Mouse (Mus musculus): ENCODE data around the gene Napepld.
A peak's percentile ranks its signal among the peaks of the same experiment; 100 is the strongest.
"Not testable (repeated sequence)": the region's sequence is repeated elsewhere in the genome, so short reads cannot be mapped to it uniquely, and the experiment has no call there.

Napepld gene

GRCm38 (mm10) chr5:21701351-21702008 is at the start of gene Napepld:
Napepld (minus strand) TSS chr5:21701396.
- peak; percentile 100 for DNase-seq

GRCm38 (mm10) chr5:21745966-21746365 is 44.8 kb upstream of the Napepld start:
- no peak for DNase-seq

GRCm38 (mm10) chr5:21744651-21745050 is 43.5 kb upstream of the Napepld start:
- DNase-seq, result no peak

GRCm38 (mm10) chr5:21743606-21744005 is 42.4 kb upstream of the Napepld start:
- DNase-seq, result no peak

GRCm38 (mm10) chr5:21739881-21740280 is 38.7 kb upstream of the Napepld start:
- DNase-seq, result no peak

DNA sequence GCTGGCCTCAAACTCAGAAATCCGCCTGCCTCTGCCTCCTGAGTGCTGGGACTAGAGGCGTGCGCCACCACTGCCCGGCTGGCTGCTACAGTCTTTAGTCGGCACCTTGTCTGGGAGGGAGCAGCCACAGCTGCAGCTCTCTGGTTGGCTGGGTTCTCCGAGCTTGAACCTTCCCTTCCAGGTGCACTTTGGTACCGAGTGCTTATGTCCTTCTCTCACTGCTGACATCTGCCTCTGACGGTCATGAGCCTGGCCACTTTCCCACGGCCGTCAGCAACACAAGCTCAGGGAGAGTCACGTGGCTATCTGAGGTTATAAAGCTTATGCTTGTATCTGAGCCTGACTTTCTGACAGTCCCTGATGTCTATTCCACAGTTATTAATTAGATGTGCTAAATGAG is 37.9 kb upstream of the Napepld start:
- DNase-seq, result no peak

- DNase-seq, result no peak
Observed at GRCm38 (mm10) chr5:21737620-21738019, 36.4 kb upstream of the Napepld start.

- peak; percentile 89 for DNase-seq
Observed at GRCm38 (mm10) chr5:21736956-21737585, 35.9 kb upstream of the Napepld start, which contains the start of gene Pmpcb. Pmpcb (plus strand) TSS chr5:21737141.

GRCm38 (mm10) chr5:21736046-21736445 is 34.9 kb upstream of the Napepld start:
- no peak for DNase-seq

DNA sequence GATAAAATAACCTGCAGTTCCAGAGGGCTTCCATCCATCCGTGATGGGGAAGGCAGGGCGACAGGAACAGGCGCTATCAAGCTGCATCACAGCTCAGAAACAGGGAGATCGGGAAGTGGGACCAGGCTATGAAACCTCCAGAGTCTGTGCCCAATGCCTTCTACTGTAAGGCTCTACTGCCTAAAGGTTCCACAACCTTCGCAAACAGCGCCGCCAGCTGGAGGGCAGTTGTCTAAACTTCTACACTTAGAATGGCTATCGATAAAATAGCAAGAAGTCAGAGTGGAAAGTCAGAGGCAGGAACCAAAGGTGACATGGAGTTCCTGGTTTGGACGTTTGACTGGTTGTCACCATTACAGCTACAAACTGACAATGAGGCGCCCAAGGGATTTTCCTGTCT is 34.4 kb upstream of the Napepld start:
- peak; percentile 79 for DNase-seq

DNA sequence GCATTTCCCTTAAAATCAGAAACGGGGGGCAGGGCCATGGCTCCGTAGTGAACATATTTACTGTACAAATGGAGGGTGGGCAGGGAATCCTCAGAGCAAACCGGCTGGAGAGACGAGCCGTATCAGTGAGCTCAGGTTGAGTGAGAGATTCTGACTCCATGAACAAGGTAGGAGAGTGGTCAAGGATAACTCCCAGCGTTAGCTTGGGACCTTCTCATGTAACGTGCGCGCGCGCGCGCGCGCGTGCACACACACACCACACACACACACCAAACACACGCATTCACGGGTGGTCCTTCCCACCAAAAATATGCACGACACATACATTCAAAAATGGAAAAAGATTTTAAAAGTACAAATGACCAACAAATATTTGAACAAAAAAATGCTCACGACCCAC is 33.9 kb upstream of the Napepld start:
- DNase-seq, result no peak

DNA sequence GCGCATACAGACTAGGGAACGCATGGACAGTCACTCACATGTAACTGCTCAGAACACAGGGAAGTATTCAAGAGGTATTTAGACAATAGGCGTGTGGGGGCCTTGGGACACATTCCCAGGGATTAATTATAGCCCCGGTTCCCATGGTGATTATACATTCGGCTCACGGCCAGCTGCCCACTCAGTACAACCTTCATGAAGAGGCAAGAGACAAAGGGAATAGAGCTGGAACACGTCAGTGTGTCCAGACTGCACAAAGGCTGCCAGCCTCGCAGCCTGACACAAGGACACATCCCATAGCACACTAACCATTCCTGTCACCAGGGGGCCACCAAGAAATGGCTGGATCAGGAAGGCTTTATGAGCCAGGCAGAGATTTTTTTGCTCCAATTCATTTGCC is 31.7 kb upstream of the Napepld start:
- no peak for DNase-seq

GRCm38 (mm10) chr5:21732177-21732911 is 31.1 kb upstream of the Napepld start:
- DNase-seq, result no peak

DNA sequence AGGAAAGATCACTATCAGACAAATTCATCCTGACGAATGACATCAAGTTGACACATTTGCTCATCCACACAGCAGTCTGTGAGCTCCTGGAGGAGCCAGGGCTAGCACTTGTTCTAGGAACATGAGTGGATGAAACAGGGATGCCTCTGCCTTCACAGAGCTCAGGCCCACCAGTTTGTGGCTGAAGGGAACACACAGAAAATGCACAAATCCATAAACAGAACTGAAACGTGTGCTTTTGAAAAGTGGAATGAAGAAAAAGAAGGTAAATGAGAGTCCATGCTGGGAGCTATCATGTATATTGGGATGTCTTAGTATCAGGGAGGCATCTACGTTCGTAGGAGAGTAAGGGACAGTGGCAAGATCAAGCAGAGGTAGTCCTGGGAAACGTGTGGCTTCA is 27.9 kb upstream of the Napepld start:
- DNase-seq, result no peak

DNA sequence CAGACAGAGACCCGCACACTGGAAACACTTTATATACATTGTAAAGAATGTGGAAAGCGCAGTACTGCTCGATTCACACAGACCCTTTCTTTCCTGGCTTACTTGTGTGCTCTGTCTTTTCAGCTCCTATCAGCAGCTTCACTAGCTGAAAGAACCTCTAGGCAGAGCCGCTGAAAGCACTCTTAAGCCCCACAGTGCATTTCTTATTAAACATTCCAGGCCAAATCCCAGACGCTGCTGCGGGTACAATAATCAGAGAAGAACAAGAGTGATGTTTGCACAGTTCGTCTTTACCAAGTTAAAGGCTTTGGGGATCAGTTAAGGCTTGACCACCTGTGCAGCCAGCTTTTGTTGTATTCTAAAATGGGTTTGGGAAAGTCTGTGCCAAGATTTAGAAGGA is 23.7 kb upstream of the Napepld start:
- no peak for DNase-seq

DNA sequence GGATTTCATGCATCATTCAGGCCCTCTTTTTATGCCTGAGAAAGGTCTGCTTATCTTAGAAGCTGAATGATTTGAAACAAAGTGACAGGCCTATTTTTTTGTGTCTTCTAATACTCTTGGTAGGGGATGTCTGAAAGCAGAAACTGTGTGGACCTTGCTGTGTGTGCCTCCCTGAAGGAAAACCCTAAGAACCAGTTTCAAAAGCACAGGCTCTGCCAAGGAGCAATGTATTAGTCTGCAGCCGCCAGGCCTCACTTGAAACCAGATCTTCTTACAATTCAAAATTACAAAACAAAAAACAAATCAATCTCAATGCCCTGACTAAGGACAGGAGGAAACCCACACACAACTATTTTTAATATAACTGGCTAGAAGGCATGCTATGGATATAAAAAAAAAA is 23.2 kb upstream of the Napepld start:
- DNase-seq, result no peak

DNA sequence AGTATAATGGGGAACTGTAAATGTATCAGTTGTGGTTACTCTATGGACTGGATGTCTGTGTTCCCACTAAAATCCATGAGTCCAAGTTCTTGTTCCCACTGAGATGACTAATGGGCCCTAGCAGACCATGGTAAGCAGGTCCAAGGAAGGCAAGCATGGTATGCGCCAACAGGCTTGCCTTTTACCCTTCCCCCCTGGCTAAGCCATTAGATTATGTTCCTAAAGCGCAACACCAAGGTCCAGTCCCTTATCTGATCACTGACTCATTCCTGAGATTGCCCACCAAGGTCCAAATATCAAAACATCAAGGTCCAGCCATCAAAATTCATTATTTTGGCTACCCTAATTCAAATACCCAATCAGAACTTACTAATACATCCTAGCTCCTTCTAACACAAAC is 18.0 kb upstream of the Napepld start:
- DNase-seq, result no peak

DNA sequence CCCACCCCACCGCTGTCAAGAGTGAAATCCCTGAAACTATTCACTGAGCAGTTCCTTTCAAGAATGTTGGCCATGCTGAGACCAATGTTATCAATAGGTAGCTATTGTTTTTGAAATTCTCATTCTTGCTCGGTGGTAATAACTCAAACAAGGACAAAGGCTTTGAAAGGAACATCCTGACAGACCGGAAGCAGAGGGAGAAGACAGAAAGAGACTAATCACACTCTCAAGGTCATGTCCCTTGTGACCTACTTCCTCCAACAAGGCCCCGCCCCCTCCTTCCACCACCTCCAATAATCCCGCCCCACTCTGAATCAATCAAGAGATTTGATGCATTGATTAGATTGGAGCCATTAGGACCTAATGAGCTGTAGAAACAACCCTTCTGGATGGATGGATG is 17.4 kb upstream of the Napepld start:
- no peak for DNase-seq

DNA sequence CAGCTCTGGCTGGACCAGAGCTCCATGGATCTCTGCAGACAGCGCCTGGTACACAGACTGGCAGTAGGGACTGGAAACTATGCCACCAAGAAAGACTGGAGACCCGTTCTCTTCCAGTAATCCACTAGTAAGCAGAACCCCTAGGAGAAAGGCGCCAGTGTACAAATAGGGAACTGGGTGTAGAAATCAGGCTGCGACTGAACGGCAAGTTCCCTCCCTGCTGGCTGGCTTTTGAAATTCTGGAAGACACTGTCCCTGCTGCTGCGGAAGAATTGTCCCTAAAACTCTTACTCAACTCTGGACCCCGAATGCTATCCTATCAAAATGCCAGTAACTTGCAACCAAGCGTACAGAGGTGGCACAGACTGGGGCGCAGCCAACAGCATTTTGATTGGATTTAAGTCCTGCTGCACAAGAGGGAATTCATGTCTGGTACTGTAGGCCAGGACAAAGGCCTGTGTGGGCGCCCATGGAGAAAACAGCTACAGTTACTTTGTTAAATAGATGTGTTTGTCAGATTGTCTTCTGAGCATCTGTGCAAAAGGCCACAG is 16.0 kb upstream of the Napepld start:
- no peak for DNase-seq

DNA sequence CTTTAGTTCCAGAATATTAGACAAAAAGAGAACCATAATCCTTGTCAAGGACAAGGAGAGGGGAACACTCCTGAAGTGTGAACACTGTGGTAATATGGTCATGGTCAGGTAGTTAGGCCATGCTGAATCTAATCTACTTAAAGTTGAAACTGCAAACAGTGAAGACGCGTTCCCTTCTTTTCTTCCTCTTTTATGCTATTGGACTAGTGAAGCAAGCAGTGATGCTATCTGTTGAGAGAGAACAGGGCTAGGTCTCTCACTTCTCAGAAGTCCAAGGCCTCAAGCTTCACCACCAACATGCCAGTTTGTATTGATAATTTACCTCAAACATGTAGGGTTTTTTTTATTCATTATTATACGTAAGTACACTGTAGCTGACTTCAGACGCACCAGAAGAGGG is 13.3 kb upstream of the Napepld start:
- DNase-seq, result no peak

DNA sequence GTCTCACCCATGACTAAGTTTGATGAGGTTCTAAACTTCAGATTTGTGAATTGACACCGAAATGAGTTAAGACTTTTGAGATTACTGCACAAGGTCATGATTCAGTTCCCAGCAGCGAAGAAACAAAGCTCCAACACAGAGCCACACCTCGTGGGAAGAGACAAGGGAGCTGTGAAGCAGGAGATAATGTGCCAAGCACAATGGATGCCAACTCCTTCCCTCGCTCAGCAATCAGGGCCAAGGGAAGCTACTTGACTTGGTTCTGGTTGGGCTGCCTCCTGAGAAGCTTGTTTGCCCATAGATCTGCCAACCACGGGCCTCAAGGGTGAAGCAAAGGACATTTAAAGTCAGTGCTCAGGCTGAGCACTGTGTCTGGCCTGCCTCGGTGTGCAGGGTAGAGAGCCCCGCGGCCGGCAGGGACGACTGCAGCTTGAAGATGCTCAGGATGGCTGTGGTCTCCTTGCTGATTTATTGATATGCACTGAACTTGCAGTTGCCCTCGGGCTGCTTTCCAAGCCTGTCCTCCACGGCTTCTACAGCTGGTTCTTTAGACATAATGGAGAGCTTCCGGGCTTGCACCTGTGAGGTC is 11.0 kb upstream of the Napepld start:
- DNase-seq, result no peak

GRCm38 (mm10) chr5:21708011-21708410 is 6.8 kb upstream of the Napepld start:
- not testable (repeated sequence) for DNase-seq

DNA sequence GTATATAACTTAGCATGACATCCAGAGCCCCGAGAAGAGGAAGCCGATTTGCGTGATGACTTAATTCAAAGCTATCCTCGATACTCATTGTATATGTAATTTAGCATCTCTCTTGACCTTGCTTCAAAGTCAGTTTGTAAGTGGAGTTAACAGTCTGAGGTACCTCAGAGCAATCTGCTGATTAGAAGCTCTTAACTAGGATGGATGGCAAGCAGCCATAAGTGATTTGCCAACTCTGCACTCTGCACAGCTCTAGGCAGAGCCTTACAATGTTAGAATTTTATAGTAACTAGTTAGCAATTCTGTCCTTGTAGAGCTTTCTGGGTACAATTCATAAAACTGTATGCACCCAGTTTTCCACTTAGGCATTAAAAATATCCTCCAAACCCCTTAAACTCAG is 5.3 kb upstream of the Napepld start:
- no peak for DNase-seq

Data from thymus, postnatal 25 days (tissue).